27 mouse cellular contexts compared by ENCODE assay signal in the genomic region with DNA sequence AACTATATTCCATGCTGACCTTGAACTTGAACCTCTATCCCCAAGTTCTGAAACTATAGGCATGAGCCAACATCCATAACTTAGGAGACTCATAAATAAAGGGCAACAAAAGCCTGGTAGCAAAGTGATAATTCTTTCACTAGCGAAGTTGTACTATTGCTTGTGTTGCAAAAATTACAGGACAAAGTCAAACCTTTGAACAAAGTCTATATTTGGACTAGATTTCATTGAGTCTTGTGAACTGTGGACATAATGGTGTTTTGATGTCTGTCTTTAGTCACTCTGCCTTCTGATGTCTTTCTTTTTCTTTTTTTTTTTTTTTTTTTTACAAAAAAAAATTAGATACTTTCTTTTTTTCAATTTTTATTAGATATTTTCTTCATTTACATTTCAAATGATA.
"Had no signal": no experiment of that assay in that cellular context is flagged by ENCODE, and none has a peak within 500 bp of the region (broad histone marks: within the 10 kb centered on the region; RNA-seq: fewer than 3 reads in every experiment).

No protein-coding gene starts in this region.

- H3K4me3 ChIP-seq: embryonic facial prominence, embryonic 10.5 days; embryonic facial prominence, embryonic 12.5 days; embryonic facial prominence, embryonic 13.5 days; embryonic facial prominence, embryonic 15.5 days; erythroblast, embryonic 14.5 days; forebrain, embryonic 10.5 days; forebrain, embryonic 12.5 days; forebrain, embryonic 13.5 days; forebrain, embryonic 15.5 days; gastrocnemius, adult 2 months had no signal

- H3K9me3 ChIP-seq: embryonic facial prominence, embryonic 10.5 days; embryonic facial prominence, embryonic 12.5 days; embryonic facial prominence, embryonic 13.5 days; embryonic facial prominence, embryonic 15.5 days; forebrain, embryonic 10.5 days; forebrain, embryonic 12.5 days; forebrain, embryonic 13.5 days; forebrain, embryonic 15.5 days had no signal

- H3K4me2 ChIP-seq: embryonic facial prominence, embryonic 12.5 days; embryonic facial prominence, embryonic 13.5 days; embryonic facial prominence, embryonic 15.5 days; forebrain, embryonic 12.5 days; forebrain, embryonic 13.5 days; forebrain, embryonic 15.5 days had no signal

- ATAC-seq: forebrain, embryonic 13.5 days; forebrain, embryonic 14.5 days; forebrain, embryonic 15.5 days; forebrain, embryonic 16.5 days; forebrain, postnatal 0 days had no signal

- H3K4me1 ChIP-seq: embryonic facial prominence, embryonic 10.5 days; embryonic facial prominence, embryonic 12.5 days; embryonic facial prominence, embryonic 13.5 days; embryonic facial prominence, embryonic 15.5 days; forebrain, embryonic 10.5 days; forebrain, embryonic 12.5 days; forebrain, embryonic 13.5 days; forebrain, embryonic 15.5 days had no signal

- H3K27ac ChIP-seq: embryonic facial prominence, embryonic 10.5 days; embryonic facial prominence, embryonic 12.5 days; embryonic facial prominence, embryonic 13.5 days; embryonic facial prominence, embryonic 15.5 days; forebrain, embryonic 10.5 days; forebrain, embryonic 12.5 days; forebrain, embryonic 13.5 days; forebrain, embryonic 15.5 days; gastrocnemius, adult 2 months had no signal

- H3K9ac ChIP-seq: embryonic facial prominence, embryonic 12.5 days; embryonic facial prominence, embryonic 13.5 days; embryonic facial prominence, embryonic 15.5 days; forebrain, embryonic 12.5 days; forebrain, embryonic 13.5 days; forebrain, embryonic 15.5 days; forebrain, postnatal 0 days had no signal

- DNase-seq: cerebellum, adult 18-20 months; cerebellum, adult 2 months; cerebellum, adult 8-10 months; cerebellum, adult 9-10 months; cerebellum, adult 9-11 months; cerebellum, postnatal 10 days; cerebellum, postnatal 14 days; cerebellum, postnatal 25 days; cerebellum, postnatal 36 days; embryo, embryonic 11 days; forebrain, postnatal 0 days; gastrocnemius, adult 2 months; gastrocnemius, postnatal 10 days; gastrocnemius, postnatal 14 days; gastrocnemius, postnatal 25 days; gastrocnemius, postnatal 36 days had no signal

- H3K36me3 ChIP-seq: embryonic facial prominence, embryonic 10.5 days; embryonic facial prominence, embryonic 12.5 days; embryonic facial prominence, embryonic 13.5 days; embryonic facial prominence, embryonic 15.5 days; forebrain, embryonic 10.5 days; forebrain, embryonic 12.5 days; forebrain, embryonic 15.5 days had no signal

- H3K27me3 ChIP-seq: embryonic facial prominence, embryonic 12.5 days; embryonic facial prominence, embryonic 13.5 days; embryonic facial prominence, embryonic 15.5 days; forebrain, embryonic 12.5 days; forebrain, embryonic 13.5 days; forebrain, embryonic 15.5 days had no signal
